Mouse (Mus musculus) left cerebral cortex, postnatal 14 days (tissue): Measurements from ENCODE around the gene Nefh. TPM values are rescaled to one million over a fixed set of nuclear protein-coding genes. Genes with fewer than 3 reads are reported as not detected.

Experiments
- DNase-seq, 2 experiments: peaks; one replicate each; pipeline ENCODE4 v3.0.0; 2021 to 2022; ENCODE audit warnings: low spot score in 2 of 2, mixed read lengths in 1 of 2
- intact Hi-C: fragments of 180-260 bp; cut with DNase I; formaldehyde crosslinking; loops from one replicate; pipeline ENCODE4 v1.15.1; 2025
- long read RNA-seq, 2 experiments: library from polyadenylated mRNA; stranded (forward); transcript quantifications; one replicate each; pipeline ENCODE4 v2.0.0; 2021
- total RNA-seq, 2 experiments: library from RNA; stranded (reverse); gene quantifications; 2 replicates each; pipeline ENCODE4 v1.2.3; 2021

Gene Nefh
- total RNA-seq = 10 to 100 TPM; 35.5 to 38.2 TPM
- long read RNA-seq, experiment 1, transcript Nefh-201 (4 exons, 3,994 nt) = major isoform, 28 of 33 reads
- long read RNA-seq, experiment 1, partial matches to known transcripts = 0 of 33 reads
- long read RNA-seq, experiment 1, other reads (novel, unspliced or antisense) = 5 of 33 reads
- long read RNA-seq, experiment 2, transcript Nefh-201 (4 exons, 3,994 nt) = major isoform, 29 of 29 reads
- long read RNA-seq, experiment 2, partial matches to known transcripts = 0 of 29 reads
- long read RNA-seq, experiment 2, other reads (novel, unspliced or antisense) = 0 of 29 reads

GRCm38 (mm10) chr11:4947813-4948174 lies at the start of gene Nefh:
Gene Nefh (minus strand): TSS chr11:4948064.
- peak in 1 of 2 experiments; percentile 23 for DNase-seq
- intact Hi-C loops = no loop called here

GRCm38 (mm10) chr11:4996621-4997199 lies 48.8 kb upstream of the Nefh start:
- intact Hi-C loops = no loop called here
- no peak for DNase-seq

- intact Hi-C loops = no loop called here
- no peak for DNase-seq
Measured at GRCm38 (mm10) chr11:4995676-4996075, 47.8 kb upstream of the Nefh start.

- DNase-seq = no peak
- intact Hi-C loops = no loop called here
Measured at GRCm38 (mm10) chr11:4992471-4992870, 44.6 kb upstream of the Nefh start.

- no peak for DNase-seq
- intact Hi-C loops = no loop called here
Measured at GRCm38 (mm10) chr11:4989187-4989586, 41.3 kb upstream of the Nefh start.

- intact Hi-C loops = no loop called here
- DNase-seq = no peak
Measured at GRCm38 (mm10) chr11:4987487-4987852, 39.6 kb upstream of the Nefh start.

- DNase-seq = peak; percentile 70 to 87
- intact Hi-C loops = no loop called here
Measured at GRCm38 (mm10) chr11:4986695-4987486, 39.0 kb upstream of the Nefh start, which contains the start of gene Ap1b1. Gene Ap1b1 (plus strand): TSS chr11:4986824.

GRCm38 (mm10) chr11:4984799-4985198 lies 36.9 kb upstream of the Nefh start:
- DNase-seq = no peak
- intact Hi-C loops = no loop called here

GRCm38 (mm10) chr11:4984249-4984648 lies 36.4 kb upstream of the Nefh start:
- intact Hi-C loops = no loop called here
- DNase-seq = peak; percentile 44 to 64

GRCm38 (mm10) chr11:4983538-4983937 lies 35.7 kb upstream of the Nefh start:
- no peak for DNase-seq
- intact Hi-C loops = no loop called here

GRCm38 (mm10) chr11:4983010-4983409 lies 35.1 kb upstream of the Nefh start:
- intact Hi-C loops = no loop called here
- peak in 1 of 2 experiments; percentile 20 for DNase-seq

GRCm38 (mm10) chr11:4975623-4976022 lies 27.8 kb upstream of the Nefh start:
- intact Hi-C loops = no loop called here

GRCm38 (mm10) chr11:4974376-4975122 lies 26.7 kb upstream of the Nefh start:
- no peak for DNase-seq
- intact Hi-C loops = loop anchor here (5.0 kb wide), 1 partner anchor 57 kb away; no protein-coding TSS in a partner anchor

More at GRCm38 (mm10) chr11:4975623-4976022, 27.8 kb upstream of the Nefh start:
- DNase-seq = peak; percentile 53 to 66

- intact Hi-C loops = loop anchor here (5.0 kb wide), 1 partner anchor 57 kb away; no protein-coding TSS in a partner anchor
Measured at GRCm38 (mm10) chr11:4973871-4974256, 26.0 kb upstream of the Nefh start.

GRCm38 (mm10) chr11:4972967-4973870 lies 25.4 kb upstream of the Nefh start:
- peak; percentile 71 to 88 for DNase-seq
- intact Hi-C loops = loop anchor here (5.0 kb wide), 1 partner anchor 56 kb away; no protein-coding TSS in a partner anchor

More at GRCm38 (mm10) chr11:4973871-4974256, 26.0 kb upstream of the Nefh start:
- DNase-seq = no peak

- intact Hi-C loops = no loop called here
Measured at GRCm38 (mm10) chr11:4968376-4968775, 20.5 kb upstream of the Nefh start.

GRCm38 (mm10) chr11:4967549-4967948 lies 19.7 kb upstream of the Nefh start:
- no peak for DNase-seq
- intact Hi-C loops = no loop called here

More at GRCm38 (mm10) chr11:4968376-4968775, 20.5 kb upstream of the Nefh start:
- no peak for DNase-seq

- intact Hi-C loops = no loop called here
Measured at GRCm38 (mm10) chr11:4966888-4967287, 19.0 kb upstream of the Nefh start.

More at GRCm38 (mm10) chr11:4966888-4967287, 19.0 kb upstream of the Nefh start:
- DNase-seq = no peak
